Mouse (Mus musculus) hindbrain, postnatal 0 days (tissue): ENCODE data around the gene Hhipl1. TPM values are rescaled to one million over a fixed set of nuclear protein-coding genes. Genes with fewer than 3 reads are reported as not detected.

Source experiments
- ATAC-seq: fragments of 200-750 bp; cut with Nextera tagmentation; 2 replicates; pipeline ENCODE4 v1.8.0; 2017; ENCODE audit warnings: mild to moderate bottlenecking, moderate TSS enrichment, moderate library complexity
- DNase-seq: peaks from one replicate; pipeline ENCODE4 v3.0.0-alpha.2; 2015; ENCODE audit warnings: low spot score
- H3K27ac ChIP-seq: fragments of 300-500 bp; sonication (generic); 2 replicates; pipeline ENCODE4 v1.5.1; 2014; ENCODE audit warnings: mild to moderate bottlenecking
- H3K27me3 ChIP-seq: fragments of 300-500 bp; sonication (generic); 2 replicates; pipeline ENCODE4 v1.6.1; 2014; ENCODE audit warnings: low read length, mixed read lengths; ENCODE audit not compliant: insufficient read depth
- H3K36me3 ChIP-seq: fragments of 300-500 bp; sonication (generic); 2 replicates; pipeline ENCODE4 v1.6.1; 2014; ENCODE audit warnings: low read length, mixed read lengths; ENCODE audit not compliant: insufficient read depth
- H3K4me1 ChIP-seq: fragments of 300-500 bp; sonication (generic); 2 replicates; pipeline ENCODE4 v1.6.1; 2014; ENCODE audit warnings: antibody characterized with exemption, low read length, mixed read lengths; ENCODE audit not compliant: insufficient read depth
- H3K4me2 ChIP-seq: fragments of 300-500 bp; sonication (generic); 2 replicates; pipeline ENCODE4 v1.6.1; 2014; ENCODE audit warnings: low read depth, mild to moderate bottlenecking, low read length, moderate library complexity, mixed read lengths
- H3K4me3 ChIP-seq: fragments of 300-500 bp; sonication (generic); 2 replicates; pipeline ENCODE4 v1.5.1; 2014; ENCODE audit warnings: low read length
- H3K9ac ChIP-seq: fragments of 300-500 bp; sonication (generic); replicated peaks from 2 replicates; pipeline ENCODE4 v1.6.1; 2014; ENCODE audit warnings: mild to moderate bottlenecking, low read length, moderate library complexity, mixed read lengths
- H3K9me3 ChIP-seq: fragments of 300-500 bp; sonication (generic); 2 replicates; pipeline ENCODE4 v1.6.1; 2016; ENCODE audit warnings: low read length, mixed read lengths
- CTCF ChIP-seq: IDR thresholded peaks from 2 replicates; pipeline ENCODE4 v1.5.1; 2016; ENCODE audit warnings: antibody characterized with exemption, control low read depth, low read depth
- whole genome bisulfite sequencing: fragments of 180-500 bp; shearing (Covaris S2); extraction: QIAGEN DNeasy Blood & Tissue Kit; methylation state at CpG from one replicate; pipeline ENCODE4 v1.1.7; 2014; 5-methylcytosine and 5-hydroxymethylcytosine counted together
- polyA plus RNA-seq: library from polyadenylated mRNA; unstranded; fragments of >200 nt; fragmentation: Nextera tagmentation; extraction: Ambion mirVana; gene quantifications from 2 replicates; pipeline ENCODE4 v1.2.1, GENCODE M21; 2015
- total RNA-seq: library from RNA; depleted of rRNA; stranded (reverse); fragments of >200 nt; gene quantifications from 2 replicates; pipeline ENCODE4 v1.2.3, GENCODE M21; 2014

The Hhipl1 gene
- total and polyA plus RNA-seq, 2 experiments from 2014 or later = 3.2 to 10.2 TPM

DNA sequence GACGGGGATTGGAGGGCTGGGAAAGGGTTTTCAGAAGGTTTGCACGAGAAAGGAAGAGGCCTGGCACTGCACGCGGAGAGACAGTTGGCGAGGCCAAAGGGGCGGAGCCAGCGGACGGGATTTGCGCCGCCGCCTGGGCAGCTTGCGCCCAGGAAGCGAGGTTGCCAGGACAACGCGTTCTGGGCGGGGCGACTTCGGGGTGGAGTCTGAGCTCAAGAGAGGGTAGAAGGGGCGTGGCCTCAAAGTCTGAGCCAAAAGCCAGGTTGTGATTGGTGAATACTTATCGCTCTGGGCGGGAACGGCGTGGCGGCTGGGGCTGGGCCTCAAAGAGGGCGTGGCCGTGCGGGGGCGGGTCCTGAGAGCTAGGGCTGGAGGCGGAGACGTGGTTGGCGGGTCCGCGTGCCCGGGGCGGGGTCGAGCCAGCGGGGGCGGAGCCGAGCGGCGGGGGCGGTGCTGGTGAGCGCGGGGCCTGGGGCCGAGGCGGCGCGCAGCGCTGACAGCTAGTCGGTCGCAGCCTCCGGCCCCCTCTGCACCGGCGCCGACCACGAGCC, 27.9 kb downstream of the Hhipl1 start, which contains the start of gene Cyp46a1:
Gene Cyp46a1, plus strand, starts transcription at position 487 of the 551 bp plus-strand sequence.
- H3K9ac ChIP-seq = peak within 1 kb of the TSS; percentile 69
- H3K27me3 ChIP-seq = peaks cover 2% of the 10 kb centered on the region; the same call in 1 of the 2 replicates
- peak; percentile 48 for TF ChIP-seq CTCF
- H3K27ac ChIP-seq = peak within 1 kb of the TSS; percentile 84
- peak within 1 kb of the TSS; percentile 76 for H3K4me3 ChIP-seq
- DNase-seq = peak; percentile 100
- H3K9me3 ChIP-seq = no peaks in the 10 kb centered on the region
- peaks cover 6% of the 10 kb centered on the region for H3K4me1 ChIP-seq
- H3K36me3 ChIP-seq = no peaks in the 10 kb centered on the region
- 2% methylated on average over 44 of the region's 56 CpGs for WGBS
- H3K4me2 ChIP-seq = peak within 1 kb of the TSS; percentile 96
- ATAC-seq = peak; percentile 97

DNA sequence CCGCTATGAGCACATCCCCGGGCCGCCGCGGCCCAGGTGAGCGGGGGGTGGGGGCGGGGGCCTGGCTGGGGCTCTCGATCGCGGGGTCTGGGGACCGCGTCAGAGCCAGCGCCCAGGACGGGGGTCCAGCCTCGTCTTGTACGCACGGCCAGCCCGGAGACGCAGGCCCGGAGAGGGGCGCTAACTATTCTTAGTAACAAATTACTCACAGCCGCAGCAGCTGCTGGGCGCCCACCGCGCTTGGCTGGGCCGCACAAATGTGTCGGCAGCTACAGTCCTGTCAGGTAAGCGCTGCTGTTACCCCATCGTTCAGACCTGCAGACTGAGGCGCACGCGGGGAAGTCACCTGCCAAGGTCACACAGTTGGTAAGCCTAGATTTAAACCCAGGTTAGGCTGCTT, 28.5 kb downstream of the Hhipl1 start:
- no peak for TF ChIP-seq CTCF
- peak overlapping the region; percentile 69 for H3K9ac ChIP-seq
- peak overlapping the region; percentile 84 for H3K27ac ChIP-seq
- no peak for ATAC-seq
- no peaks in the 10 kb centered on the region for H3K9me3 ChIP-seq
- H3K4me1 ChIP-seq = peaks cover 6% of the 10 kb centered on the region
- H3K36me3 ChIP-seq = no peaks in the 10 kb centered on the region
- no peaks in the 10 kb centered on the region for H3K27me3 ChIP-seq
- 2% methylated on average over 31 of the region's 32 CpGs for WGBS
- DNase-seq = peak; percentile 57
- H3K4me2 ChIP-seq = peak overlapping the region; percentile 96
- H3K4me3 ChIP-seq = peak overlapping the region; percentile 76

- H3K36me3 ChIP-seq = no peaks in the 10 kb centered on the region
- no peak for DNase-seq
- peak; percentile 84 for TF ChIP-seq CTCF
Observed at GRCm38 (mm10) chr12:108338572-108339190, 32.6 kb downstream of the Hhipl1 start.

DNA sequence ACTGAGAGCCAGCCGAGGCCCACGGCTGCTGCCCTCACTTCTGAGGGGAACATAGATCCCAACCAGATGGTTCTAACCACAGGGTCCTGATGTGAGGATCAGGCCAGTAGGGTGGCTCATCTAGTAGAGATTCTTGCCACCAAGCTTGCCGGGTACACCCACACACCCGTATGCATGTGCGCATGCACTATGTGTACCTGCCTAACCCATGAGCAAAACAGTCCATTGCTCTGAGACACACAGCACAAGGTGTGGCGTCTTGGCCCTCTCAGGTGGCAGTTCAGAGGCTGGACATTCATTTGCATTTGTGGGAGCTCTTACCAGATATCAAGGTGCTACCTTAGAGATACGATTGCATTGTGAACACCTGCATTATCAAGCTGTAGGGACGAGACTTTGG, 42.1 kb downstream of the Hhipl1 start:
- DNase-seq = no peak
- no peaks in the 10 kb centered on the region for H3K4me1 ChIP-seq
- H3K9ac ChIP-seq = no peak overlapping the region
- H3K27me3 ChIP-seq = no peaks in the 10 kb centered on the region
- H3K36me3 ChIP-seq = no peaks in the 10 kb centered on the region
- H3K4me2 ChIP-seq = no peak overlapping the region
- H3K4me3 ChIP-seq = no peak overlapping the region
- ATAC-seq = no peak
- WGBS = 85% methylated on average over 8 of the region's 8 CpGs
- H3K9me3 ChIP-seq = no peaks in the 10 kb centered on the region
- TF ChIP-seq CTCF = no peak
- no peak overlapping the region for H3K27ac ChIP-seq

More at GRCm38 (mm10) chr12:108338572-108339190, 32.6 kb downstream of the Hhipl1 start:
- H3K4me2 ChIP-seq = no peak overlapping the region
- H3K9me3 ChIP-seq = no peaks in the 10 kb centered on the region
- H3K4me1 ChIP-seq = peaks cover 6% of the 10 kb centered on the region; the same call in 1 of the 2 replicates
- no peaks in the 10 kb centered on the region for H3K27me3 ChIP-seq
- ATAC-seq = no peak
- H3K9ac ChIP-seq = no peak overlapping the region
- WGBS = 46% methylated on average over 14 of the region's 14 CpGs
- no peak overlapping the region for H3K27ac ChIP-seq
- no peak overlapping the region for H3K4me3 ChIP-seq

DNA sequence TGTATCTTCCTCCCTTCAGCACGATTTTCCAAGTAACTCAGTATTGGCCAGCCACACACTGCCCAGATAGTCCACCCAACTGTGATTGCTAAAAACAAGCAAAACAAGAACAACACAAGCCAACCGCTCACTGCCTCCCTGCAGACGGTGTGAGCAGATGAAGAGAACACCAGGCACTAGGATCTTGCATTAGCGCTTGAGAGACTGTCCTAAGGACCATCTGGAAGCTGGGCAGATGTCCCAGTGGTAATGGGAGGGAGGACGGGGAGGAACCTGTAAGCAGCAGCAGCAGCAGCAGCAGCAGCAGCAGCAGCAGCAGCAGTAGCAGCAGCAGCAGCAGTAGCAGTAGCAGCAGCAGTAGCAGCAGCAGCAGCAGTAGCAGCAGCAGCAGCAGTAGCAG, 43.0 kb downstream of the Hhipl1 start:
- Histone ChIP-seq H3K9me3 (no peaks in the 10 kb centered on the region), H3K4me3 (no peak overlapping the region), H3K27me3 (0 out of 2 replicates have a peak, but pooled peaks cover 3% of the 10 kb centered on the region), H3K4me2 (no peak overlapping the region), H3K27ac (no peak overlapping the region), H3K36me3 (no peaks in the 10 kb centered on the region), H3K9ac (no peak overlapping the region), H3K4me1 (no peaks in the 10 kb centered on the region)
- DNase-seq (peak; percentile 45), ATAC-seq (no peak)
- TF ChIP-seq CTCF = no peak
- WGBS = 50% methylated on average over 5 of the region's 5 CpGs

- Histone ChIP-seq H3K27ac (no peak overlapping the region), H3K4me2 (no peak overlapping the region), H3K4me1 (no peaks in the 10 kb centered on the region), H3K9ac (no peak overlapping the region), H3K27me3 (0 out of 2 replicates have a peak, but pooled peaks cover 3% of the 10 kb centered on the region), H3K36me3 (no peaks in the 10 kb centered on the region), H3K4me3 (no peak overlapping the region), H3K9me3 (no peaks in the 10 kb centered on the region)
- ATAC-seq (no peak), DNase-seq (no peak)
- TF ChIP-seq CTCF = no peak
- WGBS = 78% methylated on average over 10 of the region's 10 CpGs
Observed at GRCm38 (mm10) chr12:108350931-108351330, 44.9 kb downstream of the Hhipl1 start.
